Mouse (Mus musculus) forebrain, embryonic 12.5 days (tissue): Measurements from ENCODE around the gene Mindy3. TPM values are rescaled to one million over a fixed set of nuclear protein-coding genes. Genes with fewer than 3 reads are reported as not detected.
"Not testable (repeated sequence)": the region's sequence is repeated elsewhere in the genome, so short reads cannot be mapped to it uniquely, and the experiment has no call there.

Experiments used
- ATAC-seq: fragments of 200-750 bp; cut with Nextera tagmentation; 2 replicates; pipeline ENCODE4 v1.8.0; 2017; ENCODE audit warnings: moderate TSS enrichment; ENCODE audit not compliant: low FRiP score
- H3K27ac ChIP-seq: fragments of 300-500 bp; sonication (generic); 2 replicates; pipeline ENCODE4 v1.5.1; 2016; ENCODE audit warnings: mild to moderate bottlenecking
- H3K27me3 ChIP-seq: fragments of 300-500 bp; sonication (generic); 2 replicates; pipeline ENCODE4 v1.6.1; 2016; ENCODE audit warnings: mild to moderate bottlenecking
- H3K36me3 ChIP-seq: fragments of 300-500 bp; sonication (generic); replicated peaks from 2 replicates; pipeline ENCODE4 v1.6.1; 2016; ENCODE audit warnings: mild to moderate bottlenecking
- H3K4me1 ChIP-seq: fragments of 300-500 bp; sonication (generic); 2 replicates; pipeline ENCODE4 v1.6.1; 2016
- H3K4me2 ChIP-seq: fragments of 300-500 bp; sonication (generic); 2 replicates; pipeline ENCODE4 v1.6.1; 2016; ENCODE audit warnings: mild to moderate bottlenecking, moderate library complexity
- H3K4me3 ChIP-seq: fragments of 300-500 bp; sonication (generic); replicated peaks from 2 replicates; pipeline ENCODE4 v1.5.1; 2016; ENCODE audit warnings: mild to moderate bottlenecking
- H3K9ac ChIP-seq: fragments of 300-500 bp; sonication (generic); 2 replicates; pipeline ENCODE4 v1.6.1; 2016; ENCODE audit warnings: mild to moderate bottlenecking
- H3K9me3 ChIP-seq: fragments of 300-500 bp; sonication (generic); 2 replicates; pipeline ENCODE4 v1.6.1; 2016
- WGBS: fragments of 180-500 bp; shearing (Covaris S2); methylation state at CpG from one replicate; pipeline ENCODE4 v1.1.7; 2016; 5-methylcytosine and 5-hydroxymethylcytosine counted together
- polyA plus RNA-seq: library from polyadenylated mRNA; unstranded; fragments of >200 nt; fragmentation: Nextera tagmentation; extraction: Ambion mirVana; gene quantifications from 2 replicates; pipeline ENCODE4 v1.2.1, GENCODE M21; 2016

The Mindy3 gene
- polyA plus RNA-seq: 39.3 and 39.5 TPM in 2 replicates

- no peaks in the 10 kb centered on the region for H3K27me3 ChIP-seq
- no peaks in the 10 kb centered on the region for H3K9me3 ChIP-seq
- H3K9ac ChIP-seq: peak within 1 kb of the TSS; percentile 76
- ATAC-seq: peak; percentile 94
- under 1% methylated on average over 25 of the region's 25 CpGs for WGBS
- H3K4me3 ChIP-seq: peak within 1 kb of the TSS; percentile 75
- peak within 1 kb of the TSS; percentile 76 for H3K4me2 ChIP-seq
- H3K27ac ChIP-seq: peak within 1 kb of the TSS; percentile 53; the same call in 1 of the 2 replicates
- H3K4me1 ChIP-seq: peaks cover 11% of the 10 kb centered on the region
- no peaks in the 10 kb centered on the region for H3K36me3 ChIP-seq
Observed at GRCm38 (mm10) chr2:12419262-12419655, at the start of gene Mindy3. TSS of gene Mindy3 (minus strand) at chr2:12419470.

GRCm38 (mm10) chr2:12459732-12460131 is 40.5 kb upstream of the Mindy3 start:
- Histone ChIP-seq H3K4me3 (no peak overlapping the region), H3K4me1 (no peaks in the 10 kb centered on the region), H3K27ac (no peak overlapping the region), H3K4me2 (no peak overlapping the region), H3K9me3 (no peaks in the 10 kb centered on the region), H3K27me3 (no peaks in the 10 kb centered on the region), H3K36me3 (no peaks in the 10 kb centered on the region), H3K9ac (no peak overlapping the region)
- ATAC-seq: no peak
- WGBS: 89% methylated on average over 1 of the region's 1 CpGs

- ATAC-seq: no peak
- no peak overlapping the region for H3K4me2 ChIP-seq
Observed at GRCm38 (mm10) chr2:12450108-12450507, 30.8 kb upstream of the Mindy3 start.

GRCm38 (mm10) chr2:12440120-12440519 is 20.9 kb upstream of the Mindy3 start:
- no peak for ATAC-seq
- Histone ChIP-seq H3K9me3 (no peaks in the 10 kb centered on the region), H3K36me3 (no peaks in the 10 kb centered on the region), H3K27me3 (no peaks in the 10 kb centered on the region), H3K4me2 (no peak overlapping the region), H3K4me1 (no peaks in the 10 kb centered on the region), H3K9ac (no peak overlapping the region), H3K27ac (no peak overlapping the region), H3K4me3 (no peak overlapping the region)

More at GRCm38 (mm10) chr2:12450108-12450507, 30.8 kb upstream of the Mindy3 start:
- no peaks in the 10 kb centered on the region for H3K27me3 ChIP-seq
- no peak overlapping the region for H3K4me3 ChIP-seq
- H3K4me1 ChIP-seq: no peaks in the 10 kb centered on the region
- no peaks in the 10 kb centered on the region for H3K36me3 ChIP-seq
- no peak overlapping the region for H3K27ac ChIP-seq
- WGBS: 89% methylated on average over 3 of the region's 3 CpGs
- no peak overlapping the region for H3K9ac ChIP-seq
- no peaks in the 10 kb centered on the region for H3K9me3 ChIP-seq

GRCm38 (mm10) chr2:12439543-12439942 is 20.3 kb upstream of the Mindy3 start:
- no peaks in the 10 kb centered on the region for H3K36me3 ChIP-seq
- H3K27me3 ChIP-seq: no peaks in the 10 kb centered on the region
- 53% methylated on average over 2 of the region's 2 CpGs for WGBS
- no peak for ATAC-seq
- no peaks in the 10 kb centered on the region for H3K4me1 ChIP-seq
- no peaks in the 10 kb centered on the region for H3K9me3 ChIP-seq
- H3K4me3 ChIP-seq: no peak overlapping the region
- H3K4me2 ChIP-seq: no peak overlapping the region
- no peak overlapping the region for H3K27ac ChIP-seq
- H3K9ac ChIP-seq: no peak overlapping the region

DNA sequence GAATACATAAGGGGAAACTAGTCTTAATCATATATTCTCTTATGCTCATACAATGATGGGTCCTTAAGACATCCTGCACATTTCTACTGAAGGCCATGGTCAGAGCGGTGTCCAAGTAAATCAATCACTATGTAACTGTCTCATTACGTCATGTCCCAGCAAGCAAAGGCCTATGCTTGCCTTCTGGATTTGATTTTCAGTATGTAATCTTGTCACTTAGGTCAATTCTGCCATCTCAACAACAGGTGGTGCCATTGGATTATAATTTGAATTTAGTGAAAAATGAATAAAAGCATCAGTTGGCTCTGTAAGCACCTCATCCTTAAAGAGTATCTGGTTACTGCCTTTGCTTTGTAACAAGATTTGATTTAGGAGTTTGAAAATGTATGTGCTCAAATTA is 18.9 kb upstream of the Mindy3 start:
- Histone ChIP-seq H3K27ac (no peak overlapping the region), H3K9me3 (no peaks in the 10 kb centered on the region), H3K27me3 (no peaks in the 10 kb centered on the region), H3K4me3 (no peak overlapping the region), H3K36me3 (no peaks in the 10 kb centered on the region), H3K9ac (no peak overlapping the region), H3K4me1 (no peaks in the 10 kb centered on the region), H3K4me2 (no peak overlapping the region)
- ATAC-seq: no peak
- WGBS: 88% methylated on average over 2 of the region's 2 CpGs

DNA sequence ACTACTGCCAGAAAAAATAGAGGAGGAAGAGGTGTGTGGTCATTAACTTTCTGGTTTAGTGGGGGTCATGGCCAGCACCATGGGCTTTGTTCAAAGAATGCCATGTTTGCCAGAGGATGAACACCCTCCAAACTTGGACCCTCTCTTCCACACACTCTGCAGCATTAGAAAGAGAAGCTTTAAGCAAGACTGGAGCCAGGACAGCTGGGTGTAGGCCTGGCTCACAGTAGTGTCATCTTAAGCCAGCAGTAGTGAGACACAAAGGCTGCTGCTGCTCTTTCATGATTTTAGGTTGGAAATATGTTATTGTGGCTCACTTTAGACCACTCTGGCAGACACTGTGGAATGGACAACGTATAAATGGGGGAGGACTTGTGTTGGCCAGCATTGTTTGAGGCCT is 12.8 kb upstream of the Mindy3 start:
- Histone ChIP-seq H3K36me3 (no peaks in the 10 kb centered on the region), H3K27me3 (no peaks in the 10 kb centered on the region), H3K4me3 (no peak overlapping the region), H3K4me2 (no peak overlapping the region), H3K9ac (no peak overlapping the region), H3K27ac (no peak overlapping the region), H3K4me1 (no peaks in the 10 kb centered on the region), H3K9me3 (no peaks in the 10 kb centered on the region)
- ATAC-seq: no peak
- 72% methylated on average over 1 of the region's 1 CpGs for WGBS

GRCm38 (mm10) chr2:12424374-12424773 is 5.1 kb upstream of the Mindy3 start:
- 85% methylated on average over 3 of the region's 3 CpGs for WGBS
- H3K9me3 ChIP-seq: no peaks in the 10 kb centered on the region
- no peaks in the 10 kb centered on the region for H3K27me3 ChIP-seq
- H3K4me2 ChIP-seq: no peak overlapping the region
- ATAC-seq: no peak
- no peak overlapping the region for H3K4me3 ChIP-seq
- H3K27ac ChIP-seq: no peak overlapping the region
- H3K4me1 ChIP-seq: no peaks in the 10 kb centered on the region
- H3K9ac ChIP-seq: no peak overlapping the region
- no peaks in the 10 kb centered on the region for H3K36me3 ChIP-seq

GRCm38 (mm10) chr2:12423426-12423825 is 4.2 kb upstream of the Mindy3 start:
- H3K27me3 ChIP-seq, ATAC-seq, H3K9me3 ChIP-seq, H3K4me2 ChIP-seq, H3K36me3 ChIP-seq, H3K27ac ChIP-seq, H3K4me1 ChIP-seq, H3K4me3 ChIP-seq, H3K9ac ChIP-seq: not testable (repeated sequence)
- WGBS: 65% methylated on average over 6 of the region's 6 CpGs

DNA sequence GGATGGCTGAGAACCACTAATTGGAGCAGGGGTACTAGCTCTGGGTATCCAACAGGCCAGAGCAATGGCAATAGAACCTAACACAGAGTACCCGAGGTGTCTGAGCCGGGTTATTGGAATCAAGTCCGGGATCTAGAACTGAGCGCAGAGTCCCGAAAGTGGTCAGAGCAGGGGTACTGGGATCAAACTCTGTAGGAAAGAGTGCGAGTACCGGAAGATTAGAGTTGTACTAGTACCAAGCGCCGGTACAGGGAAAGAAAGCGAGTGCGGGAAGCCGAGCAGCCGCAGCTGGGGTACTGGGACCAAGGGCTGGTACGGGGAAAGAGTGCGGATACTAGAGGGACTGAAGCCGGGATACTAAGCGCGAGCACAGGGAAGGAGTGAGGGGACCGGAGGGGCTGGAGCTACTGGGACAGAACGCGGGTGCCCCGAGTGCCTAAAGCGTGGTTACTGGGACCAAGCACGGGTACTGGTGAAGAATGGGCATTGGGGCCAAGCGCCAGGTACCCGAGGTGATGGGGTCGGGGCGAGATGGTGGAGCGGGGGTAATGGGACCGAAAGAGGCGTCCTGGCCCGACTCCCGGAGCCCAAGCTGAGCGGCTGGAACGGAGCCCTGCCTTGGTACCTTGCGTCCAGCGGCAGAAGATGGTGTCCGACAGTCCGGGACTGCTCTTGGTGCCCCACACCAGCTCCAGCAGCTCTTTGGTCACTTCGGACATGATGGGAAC is 572 bp downstream of the Mindy3 start:
- Histone ChIP-seq H3K4me1 (peaks cover 11% of the 10 kb centered on the region), H3K4me3 (peak overlapping the region; percentile 75), H3K9me3 (no peaks in the 10 kb centered on the region), H3K36me3 (no peaks in the 10 kb centered on the region), H3K27ac (peak overlapping the region; percentile 53; the same call in 1 of the 2 replicates), H3K4me2 (peak overlapping the region; percentile 76), H3K27me3 (no peaks in the 10 kb centered on the region), H3K9ac (peak overlapping the region; percentile 76)
- under 1% methylated on average over 40 of the region's 40 CpGs for WGBS
- ATAC-seq: peak; percentile 77

DNA sequence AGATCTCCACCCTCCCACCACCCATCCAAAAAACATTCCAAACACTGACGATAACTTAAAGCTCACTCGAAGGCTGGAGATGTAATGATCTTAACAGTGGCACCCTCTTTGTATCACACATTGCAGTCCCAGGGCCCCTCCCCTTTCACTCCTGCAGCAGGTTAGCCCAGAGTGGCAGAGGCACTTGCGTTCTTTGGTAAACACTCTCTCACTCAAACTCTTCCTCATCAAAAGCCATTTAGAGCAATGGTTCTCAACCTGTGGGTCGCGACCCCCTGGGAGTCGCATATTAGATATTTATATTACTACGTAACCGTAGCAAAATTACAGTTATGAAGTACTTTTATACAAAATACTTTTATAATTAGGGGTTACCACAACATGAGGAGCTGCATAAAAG is 1.1 kb downstream of the Mindy3 start:
- ATAC-seq: no peak
- Histone ChIP-seq H3K27ac (no peak overlapping the region), H3K36me3 (no peaks in the 10 kb centered on the region), H3K27me3 (no peaks in the 10 kb centered on the region), H3K4me2 (peak overlapping the region; percentile 76), H3K4me1 (peaks cover 11% of the 10 kb centered on the region), H3K4me3 (peak overlapping the region; percentile 75), H3K9me3 (no peaks in the 10 kb centered on the region), H3K9ac (peak overlapping the region; percentile 76; the same call in 1 of the 2 replicates)
- 52% methylated on average over 8 of the region's 8 CpGs for WGBS

DNA sequence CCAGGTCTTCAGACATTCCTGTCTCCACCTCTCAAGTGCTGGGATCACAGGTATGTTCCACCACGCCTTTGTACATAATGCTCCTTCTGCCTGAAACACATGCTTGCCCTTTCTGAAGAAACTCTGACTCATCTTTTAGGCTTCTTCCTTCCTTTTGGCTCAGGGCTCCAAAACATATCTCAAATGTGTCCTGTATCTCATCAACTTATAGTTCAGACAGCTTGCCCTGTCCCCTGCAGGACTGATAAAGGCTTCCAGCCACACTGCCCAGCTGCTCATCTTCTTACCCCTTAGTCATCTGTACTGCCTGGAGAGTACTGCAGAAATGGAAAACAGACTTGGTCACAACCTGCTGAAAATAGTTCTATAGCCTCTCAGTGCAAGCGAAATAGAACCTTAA is 7.0 kb downstream of the Mindy3 start:
- 94% methylated on average over 2 of the region's 2 CpGs for WGBS

GRCm38 (mm10) chr2:12411129-12411528 is 8.1 kb downstream of the Mindy3 start:
- no peak for ATAC-seq
- Histone ChIP-seq H3K4me3 (no peak overlapping the region), H3K4me2 (no peak overlapping the region), H3K27me3 (no peaks in the 10 kb centered on the region), H3K36me3 (no peaks in the 10 kb centered on the region), H3K9ac (no peak overlapping the region), H3K9me3 (no peaks in the 10 kb centered on the region), H3K27ac (no peak overlapping the region), H3K4me1 (no peaks in the 10 kb centered on the region)
- WGBS: 78% methylated on average over 2 of the region's 2 CpGs

More for the DNA sequence above, 7.0 kb downstream of the Mindy3 start:
- Histone ChIP-seq H3K4me1 (no peaks in the 10 kb centered on the region), H3K27me3 (no peaks in the 10 kb centered on the region), H3K4me2 (no peak overlapping the region), H3K4me3 (no peak overlapping the region), H3K9ac (no peak overlapping the region), H3K9me3 (no peaks in the 10 kb centered on the region), H3K36me3 (no peaks in the 10 kb centered on the region), H3K27ac (no peak overlapping the region)
- no peak for ATAC-seq
